Mouse (Mus musculus): Measurements from ENCODE around the gene Ephb1.

Gene Ephb1

DNA sequence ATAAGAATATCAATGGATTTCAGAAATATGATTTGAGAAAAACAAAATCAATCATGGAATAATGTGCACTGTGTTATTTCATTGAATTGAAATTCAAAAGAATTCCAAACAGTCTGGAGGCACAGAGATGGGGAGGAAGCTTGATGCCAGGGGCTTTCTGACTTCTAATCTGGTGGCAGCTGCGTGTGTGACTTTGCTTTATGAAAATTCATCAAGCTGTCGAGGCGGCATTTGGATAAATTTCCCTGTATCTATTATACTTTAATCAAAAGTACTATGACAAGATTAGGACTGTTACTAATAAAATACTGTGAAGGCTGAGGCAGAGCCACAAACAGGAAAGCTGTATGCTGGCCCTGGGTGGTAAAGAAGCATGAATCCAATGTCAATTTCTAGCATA, 451.1 kb downstream of the Ephb1 start:
- DNase-seq: no peak

DNA sequence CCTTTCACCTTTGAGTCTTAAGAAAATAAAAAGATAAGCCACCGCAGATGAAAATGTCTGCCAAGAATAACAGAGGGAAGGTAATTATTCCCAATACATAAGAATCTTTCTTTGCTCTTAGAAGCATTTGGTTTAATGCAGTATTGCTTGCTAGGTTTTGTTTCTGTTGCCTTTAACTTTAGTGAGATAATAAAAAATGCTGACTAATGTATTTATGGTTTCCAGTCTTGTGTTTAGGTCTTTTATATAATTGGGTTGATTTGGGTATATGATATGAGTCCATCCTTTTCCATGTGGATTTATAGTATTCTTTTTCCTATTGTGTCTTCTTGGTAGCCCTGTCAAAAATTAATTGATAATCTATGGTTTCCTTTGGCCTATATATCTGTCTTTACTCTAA, 456.6 kb downstream of the Ephb1 start:
- no peak for DNase-seq

- DNase-seq: no peak
These were observed 471.2 kb downstream of the Ephb1 start for GRCm38 (mm10) chr9:101883295-101883694.

- no peak for DNase-seq
These were observed 477.1 kb downstream of the Ephb1 start for GRCm38 (mm10) chr9:101877109-101877987.

DNA sequence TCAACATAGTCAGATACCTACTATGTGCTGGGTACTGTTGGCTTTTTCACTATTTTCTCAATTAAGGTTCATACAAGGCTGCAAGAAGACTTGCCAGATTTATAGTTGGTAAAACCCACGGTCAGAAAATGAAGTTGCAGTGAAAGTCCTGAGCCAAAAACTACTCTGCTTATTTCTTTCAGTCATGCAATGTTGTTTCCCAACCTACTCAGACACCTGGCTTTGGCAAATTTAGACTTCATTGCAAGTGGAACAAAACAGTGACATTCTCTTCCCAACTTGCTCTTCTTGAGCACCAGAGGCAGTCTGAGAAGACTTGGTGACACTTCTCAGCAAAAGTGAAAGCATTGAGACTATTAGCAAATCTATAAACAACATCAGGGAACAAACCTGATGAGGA, 479.2 kb downstream of the Ephb1 start:
- no peak for DNase-seq
